Mouse (Mus musculus) E14TG2a.4 (cell line): ENCODE results near the gene Car15.

Experiments used
- H3K27me3 ChIP-seq: 2 replicates; pipeline ENCODE4 v1.6.1; 2014; ENCODE audit warnings: low read length, control low read depth; ENCODE audit not compliant: insufficient read depth
- H3K36me3 ChIP-seq: 2 replicates; pipeline ENCODE4 v1.6.1; 2014; ENCODE audit warnings: low read length, control low read depth; ENCODE audit not compliant: insufficient read depth
- H3K4me1 ChIP-seq: replicated peaks from 2 replicates; pipeline ENCODE4 v1.6.1; 2014; ENCODE audit warnings: low read depth, low read length, control low read depth
- H3K4me3 ChIP-seq: replicated peaks from 2 replicates; pipeline ENCODE4 v1.5.1; 2014; ENCODE audit warnings: mild to moderate bottlenecking, low read length
- H3K9me3 ChIP-seq: 2 replicates; pipeline ENCODE4 v1.6.1; 2014; ENCODE audit warnings: low read length, control low read depth
- CTCF ChIP-seq: conservative IDR thresholded peaks from 2 replicates; pipeline ENCODE4 v1.5.1; 2014; ENCODE audit warnings: low read length
- NANOG ChIP-seq: IDR thresholded peaks from 2 replicates; pipeline ENCODE4 v1.6.1; 2014; ENCODE audit warnings: borderline replicate concordance, low read length, mixed read lengths
- POU5F1 ChIP-seq: IDR thresholded peaks from 2 replicates; pipeline ENCODE4 v1.6.1; 2014; ENCODE audit warnings: low read length, borderline replicate concordance

The Car15 gene

GRCm38 (mm10) chr16:17812120-17812519 is 26.0 kb downstream of the Car15 start:
- Histone ChIP-seq H3K4me3 (no peak overlapping the region), H3K27me3 (peaks cover 91% of the 10 kb centered on the region), H3K9me3 (no peaks in the 10 kb centered on the region), H3K36me3 (no peaks in the 10 kb centered on the region), H3K4me1 (peaks cover 20% of the 10 kb centered on the region)
- TF ChIP-seq NANOG (no peak), CTCF (peak; percentile 85)

DNA sequence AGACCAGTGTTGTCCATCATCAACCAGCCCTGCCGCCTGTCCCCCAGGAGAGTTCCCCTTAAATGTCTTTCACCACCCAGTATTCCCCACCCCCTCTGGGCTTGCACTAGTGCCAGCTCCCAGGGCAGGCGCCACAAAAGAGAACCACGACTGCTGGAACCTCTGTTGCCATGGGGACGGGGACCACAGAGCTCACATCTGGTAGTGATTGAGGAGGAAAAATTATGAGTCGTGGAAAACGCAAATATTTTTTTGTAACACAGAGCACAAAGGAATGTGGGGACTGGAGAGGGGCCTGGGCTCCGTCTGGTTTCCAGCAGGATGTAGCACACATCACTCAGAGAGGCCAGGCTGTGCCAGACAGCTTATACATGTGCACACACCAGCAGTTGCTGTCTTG is 28.5 kb downstream of the Car15 start:
- H3K4me3 ChIP-seq, result no peak overlapping the region
- H3K36me3 ChIP-seq, result no peaks in the 10 kb centered on the region
- peaks cover 91% of the 10 kb centered on the region for H3K27me3 ChIP-seq
- no peak for TF ChIP-seq POU5F1
- no peak for TF ChIP-seq CTCF
- H3K4me1 ChIP-seq, result peaks cover 16% of the 10 kb centered on the region
- no peaks in the 10 kb centered on the region for H3K9me3 ChIP-seq

DNA sequence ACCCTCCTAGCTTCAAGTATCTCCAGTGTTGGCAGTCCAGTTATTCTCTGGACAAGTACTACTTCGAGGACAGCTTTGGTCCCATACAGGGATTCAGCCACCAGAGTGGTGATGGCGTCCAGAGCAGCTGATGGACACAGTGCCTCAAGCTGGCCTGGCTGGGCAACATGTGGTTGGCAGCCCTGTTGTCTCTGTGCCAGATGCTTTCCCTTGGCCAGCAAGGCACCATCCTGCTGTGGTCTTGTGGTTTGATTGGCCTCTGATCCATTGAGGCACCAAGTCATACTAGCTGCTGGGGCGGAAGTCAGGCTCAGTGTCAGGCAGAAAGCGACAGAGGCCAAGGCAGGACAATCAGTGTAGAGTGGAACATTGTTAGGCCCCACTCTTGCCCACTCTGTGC is 29.0 kb downstream of the Car15 start:
- Histone ChIP-seq H3K4me3 (no peak overlapping the region), H3K9me3 (no peaks in the 10 kb centered on the region), H3K27me3 (peaks cover 91% of the 10 kb centered on the region), H3K36me3 (no peaks in the 10 kb centered on the region), H3K4me1 (peaks cover 20% of the 10 kb centered on the region)
- TF ChIP-seq POU5F1 (no peak), NANOG (no peak), CTCF (no peak)

- Histone ChIP-seq H3K27me3 (peaks cover 91% of the 10 kb centered on the region), H3K9me3 (no peaks in the 10 kb centered on the region), H3K4me1 (peaks cover 36% of the 10 kb centered on the region), H3K4me3 (peak overlapping the region; percentile 79), H3K36me3 (no peaks in the 10 kb centered on the region)
- TF ChIP-seq CTCF (no peak), NANOG (no peak), POU5F1 (no peak)
Measured at GRCm38 (mm10) chr16:17807192-17808009, 30.8 kb downstream of the Car15 start.

DNA sequence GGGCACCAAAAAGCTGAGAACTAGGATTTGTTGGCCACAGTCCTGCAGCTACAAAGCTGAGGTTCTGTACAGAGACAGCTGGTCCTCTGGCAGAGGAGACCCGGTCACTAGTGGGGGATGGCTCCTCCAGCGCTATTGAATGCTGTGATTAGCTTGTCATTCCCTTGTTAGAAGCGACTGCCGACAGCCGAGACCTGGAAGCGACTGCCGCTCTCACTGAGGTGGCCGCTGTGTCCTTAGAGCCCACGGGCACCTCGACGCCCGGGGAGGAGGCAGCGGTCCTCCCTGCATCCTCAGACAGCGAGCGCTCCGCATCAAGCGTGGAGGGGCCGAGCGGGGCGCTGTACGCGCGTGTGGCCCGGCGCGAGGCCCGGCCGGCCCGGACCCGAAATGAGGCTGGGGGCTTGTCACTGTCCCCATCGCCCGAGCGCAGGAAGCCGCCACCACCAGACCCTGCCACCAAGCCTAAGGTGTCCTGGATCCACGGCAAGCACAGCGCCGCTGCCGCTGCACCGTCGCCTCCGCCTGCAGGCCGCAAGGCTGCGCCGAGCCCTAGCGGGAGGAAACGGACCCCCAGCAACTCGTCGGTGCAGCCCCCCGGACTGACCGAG is 31.5 kb downstream of the Car15 start:
- Histone ChIP-seq H3K36me3 (no peaks in the 10 kb centered on the region), H3K9me3 (no peaks in the 10 kb centered on the region; the same call in 1 of the 2 replicates), H3K4me3 (peak overlapping the region; percentile 79), H3K27me3 (peaks cover 96% of the 10 kb centered on the region), H3K4me1 (peaks cover 42% of the 10 kb centered on the region)
- TF ChIP-seq POU5F1 (no peak), CTCF (no peak), NANOG (no peak)

- TF ChIP-seq NANOG (no peak), CTCF (no peak), POU5F1 (no peak)
- Histone ChIP-seq H3K27me3 (peaks cover 98% of the 10 kb centered on the region), H3K4me3 (peak overlapping the region; percentile 74), H3K36me3 (no peaks in the 10 kb centered on the region), H3K4me1 (peaks cover 52% of the 10 kb centered on the region), H3K9me3 (no peaks in the 10 kb centered on the region; the same call in 1 of the 2 replicates)
Measured at GRCm38 (mm10) chr16:17804982-17805381, 33.2 kb downstream of the Car15 start.

DNA sequence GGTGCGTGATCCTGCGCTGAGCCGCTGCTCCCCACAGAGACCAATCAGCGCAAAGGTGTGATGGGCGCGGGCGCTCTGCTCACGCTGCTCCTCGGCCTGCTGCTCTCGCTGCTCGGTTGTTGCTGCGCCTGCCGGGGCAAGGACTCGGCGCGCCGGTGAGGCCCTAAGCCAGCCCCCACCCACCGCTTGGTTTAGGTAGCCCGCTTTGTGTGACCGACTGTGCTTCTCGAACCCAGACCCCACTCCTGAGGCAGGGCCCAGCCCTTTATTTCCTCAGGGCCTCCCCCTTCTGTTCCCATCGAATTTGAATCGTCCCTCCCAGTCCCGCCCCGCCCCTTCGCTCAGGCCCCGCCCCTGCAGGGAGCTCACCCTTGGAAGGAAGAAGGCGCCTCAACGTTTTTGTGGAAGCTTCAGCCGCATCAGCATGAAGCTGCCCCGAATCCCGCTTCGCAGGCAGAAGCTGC is 33.7 kb downstream of the Car15 start:
- H3K4me3 ChIP-seq, result peak overlapping the region; percentile 74
- H3K27me3 ChIP-seq, result peaks cover 98% of the 10 kb centered on the region
- TF ChIP-seq POU5F1, result no peak
- TF ChIP-seq CTCF, result no peak
- TF ChIP-seq NANOG, result no peak
- H3K4me1 ChIP-seq, result peaks cover 52% of the 10 kb centered on the region
- H3K9me3 ChIP-seq, result no peaks in the 10 kb centered on the region; the same call in 1 of the 2 replicates
- H3K36me3 ChIP-seq, result no peaks in the 10 kb centered on the region

DNA sequence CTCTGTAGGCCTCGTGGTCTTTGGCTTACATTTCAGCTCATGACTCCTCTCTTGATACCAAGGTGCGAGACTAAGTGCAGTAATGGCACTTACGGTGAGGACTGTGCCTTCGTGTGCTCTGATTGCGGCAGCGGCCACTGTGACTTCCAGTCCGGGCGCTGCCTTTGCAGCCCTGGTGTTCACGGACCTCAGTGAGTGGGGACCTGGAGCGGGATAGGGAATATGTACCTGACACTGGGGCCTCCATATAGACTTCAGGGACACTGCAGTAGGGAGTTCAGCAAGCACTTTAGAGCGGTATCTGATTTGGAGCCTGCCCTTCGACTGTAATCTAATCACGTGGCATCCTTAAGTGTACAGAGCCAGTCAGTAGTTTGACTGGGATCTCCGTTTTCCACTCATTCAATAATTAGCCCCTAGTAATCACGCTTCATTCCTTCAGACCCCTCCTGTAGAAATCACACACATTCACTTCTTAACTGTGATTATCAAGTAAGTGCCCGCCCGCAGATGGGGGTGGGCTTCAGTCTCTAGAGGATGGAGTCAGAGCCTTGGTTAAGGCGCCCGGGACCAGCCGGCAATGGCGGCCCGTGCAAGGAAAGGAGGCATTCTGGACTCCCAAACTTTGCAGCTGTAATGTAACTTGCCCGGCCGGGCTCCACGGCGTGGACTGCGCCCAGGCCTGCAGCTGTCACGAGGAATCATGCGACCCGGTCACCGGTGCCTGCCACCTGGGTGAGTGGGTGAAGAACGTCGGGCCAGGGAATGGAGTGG is 34.3 kb downstream of the Car15 start:
- no peak for TF ChIP-seq CTCF
- no peak for TF ChIP-seq POU5F1
- TF ChIP-seq NANOG, result no peak
- Histone ChIP-seq H3K4me1 (peaks cover 53% of the 10 kb centered on the region), H3K9me3 (peaks cover 4% of the 10 kb centered on the region; the same call in 1 of the 2 replicates), H3K36me3 (no peaks in the 10 kb centered on the region), H3K4me3 (peak overlapping the region; percentile 74), H3K27me3 (peaks cover 98% of the 10 kb centered on the region)
